Mouse (Mus musculus) liver, embryonic 13.5 days (tissue): Measurements from ENCODE around the gene Nolc1. TPM values are rescaled to one million over a fixed set of nuclear protein-coding genes. Genes with fewer than 3 reads are reported as not detected.
A peak's percentile ranks its signal among the peaks of the same experiment; 100 is the strongest.

Source experiments
- ATAC-seq: fragments of 200-750 bp; cut with Nextera tagmentation; 2 replicates; pipeline ENCODE4 v1.8.0; 2017; ENCODE audit warnings: low read depth, mild to moderate bottlenecking, moderate number of reproducible peaks, moderate library complexity
- DNase-seq: peaks from one replicate; pipeline ENCODE4 v3.0.0; 2022
- H3K27ac ChIP-seq: fragments of 300-500 bp; sonication (generic); 2 replicates; pipeline ENCODE4 v1.5.1; 2015; ENCODE audit warnings: moderate library complexity, mild to moderate bottlenecking, inconsistent platforms
- H3K27me3 ChIP-seq: fragments of 300-500 bp; sonication (generic); 2 replicates; pipeline ENCODE4 v1.6.1; 2015; ENCODE audit warnings: mild to moderate bottlenecking, inconsistent platforms
- H3K36me3 ChIP-seq: fragments of 300-500 bp; sonication (generic); 2 replicates; pipeline ENCODE4 v1.6.1; 2015; ENCODE audit warnings: mild to moderate bottlenecking, inconsistent platforms
- H3K4me1 ChIP-seq: fragments of 300-500 bp; sonication (generic); replicated peaks from 2 replicates; pipeline ENCODE4 v1.6.1; 2015; ENCODE audit warnings: inconsistent platforms
- H3K4me2 ChIP-seq: fragments of 300-500 bp; sonication (generic); 2 replicates; pipeline ENCODE4 v1.6.1; 2015; ENCODE audit warnings: inconsistent platforms, mild to moderate bottlenecking, moderate library complexity
- H3K4me3 ChIP-seq: fragments of 300-500 bp; sonication (generic); replicated peaks from 2 replicates; pipeline ENCODE4 v1.5.1; 2015; ENCODE audit warnings: mild to moderate bottlenecking, inconsistent platforms
- H3K9ac ChIP-seq: fragments of 300-500 bp; sonication (generic); 2 replicates; pipeline ENCODE4 v1.6.1; 2015; ENCODE audit warnings: mild to moderate bottlenecking, inconsistent platforms
- H3K9me3 ChIP-seq: fragments of 300-500 bp; sonication (generic); replicated peaks from 2 replicates; pipeline ENCODE4 v1.6.1; 2016; ENCODE audit warnings: inconsistent platforms
- WGBS: fragments of 180-500 bp; shearing (Covaris S2); methylation state at CpG from one replicate; pipeline ENCODE4 v1.1.7; 2015; ENCODE audit not compliant: insufficient replicate concordance; 5-methylcytosine and 5-hydroxymethylcytosine counted together
- polyA plus RNA-seq: library from polyadenylated mRNA; unstranded; fragments of >200 nt; fragmentation: Nextera tagmentation; extraction: Ambion mirVana; gene quantifications from 2 replicates; pipeline ENCODE4 v1.2.1, GENCODE M21; 2015

Nolc1 gene
- polyA plus RNA-seq, 1 experiment from 2014 or later, result 105 TPM

DNA sequence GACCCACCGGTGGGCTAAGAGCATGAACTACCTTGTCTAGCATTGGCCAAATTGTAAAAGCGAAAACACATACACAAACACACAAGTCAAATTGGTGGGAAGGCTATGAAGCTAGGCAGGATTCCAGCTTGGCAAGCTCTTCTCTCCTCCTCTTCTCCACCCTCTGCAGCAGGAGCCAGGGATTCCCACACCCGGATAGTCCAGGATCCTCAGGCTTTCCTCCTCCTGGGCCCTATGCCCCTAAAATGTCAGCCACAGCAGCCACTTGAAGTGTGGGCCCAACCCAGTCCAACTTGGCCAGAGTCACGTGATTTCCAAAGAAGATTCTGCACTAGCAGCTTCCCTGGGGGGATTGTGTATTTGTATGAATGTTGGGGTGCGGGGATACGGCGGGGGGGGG lies 32.3 kb upstream of the Nolc1 start:
- ATAC-seq (no peak), DNase-seq (no peak)
- peak overlapping the region; percentile 98 for H3K9ac ChIP-seq
- H3K27ac ChIP-seq, result peak overlapping the region; percentile 96
- WGBS, result 62% methylated on average over 7 of the region's 7 CpGs
- H3K27me3 ChIP-seq, result peaks cover 23% of the 10 kb centered on the region
- H3K4me3 ChIP-seq, result peak overlapping the region; percentile 88
- H3K4me1 ChIP-seq, result peaks cover 85% of the 10 kb centered on the region
- peak overlapping the region; percentile 99 for H3K4me2 ChIP-seq
- no peaks in the 10 kb centered on the region for H3K36me3 ChIP-seq
- H3K9me3 ChIP-seq, result no peaks in the 10 kb centered on the region

GRCm38 (mm10) chr19:46044271-46044992 lies 31.2 kb upstream of the Nolc1 start, which contains the start of gene Pprc1:
Gene Pprc1, plus strand, starts transcription at chr19:46044886.
- peak within 1 kb of the TSS; percentile 98 for H3K9ac ChIP-seq
- H3K4me1 ChIP-seq, result peaks cover 80% of the 10 kb centered on the region
- H3K27me3 ChIP-seq, result peaks cover 23% of the 10 kb centered on the region
- peak within 1 kb of the TSS; percentile 88 for H3K4me3 ChIP-seq
- under 1% methylated on average over 34 of the region's 34 CpGs for WGBS
- H3K9me3 ChIP-seq, result no peaks in the 10 kb centered on the region
- H3K4me2 ChIP-seq, result peak within 1 kb of the TSS; percentile 99
- ATAC-seq (no peak; the same call in 1 of the 2 replicates), DNase-seq (no peak)
- H3K36me3 ChIP-seq, result no peaks in the 10 kb centered on the region
- peak within 1 kb of the TSS; percentile 96 for H3K27ac ChIP-seq

GRCm38 (mm10) chr19:46044993-46045695 lies 30.5 kb upstream of the Nolc1 start, which contains the start of gene Ldb1:
Gene Ldb1, minus strand, starts transcription at chr19:46045214.
- peak within 1 kb of the TSS; percentile 99 for H3K4me2 ChIP-seq
- peaks cover 23% of the 10 kb centered on the region for H3K27me3 ChIP-seq
- ATAC-seq (peak; percentile 68), DNase-seq (peak; percentile 68)
- under 1% methylated on average over 83 of the region's 84 CpGs for WGBS
- H3K9me3 ChIP-seq, result no peaks in the 10 kb centered on the region
- no peaks in the 10 kb centered on the region for H3K36me3 ChIP-seq
- peak within 1 kb of the TSS; percentile 96 for H3K27ac ChIP-seq
- peaks cover 75% of the 10 kb centered on the region for H3K4me1 ChIP-seq
- H3K4me3 ChIP-seq, result peak within 1 kb of the TSS; percentile 88
- H3K9ac ChIP-seq, result peak within 1 kb of the TSS; percentile 98

DNA sequence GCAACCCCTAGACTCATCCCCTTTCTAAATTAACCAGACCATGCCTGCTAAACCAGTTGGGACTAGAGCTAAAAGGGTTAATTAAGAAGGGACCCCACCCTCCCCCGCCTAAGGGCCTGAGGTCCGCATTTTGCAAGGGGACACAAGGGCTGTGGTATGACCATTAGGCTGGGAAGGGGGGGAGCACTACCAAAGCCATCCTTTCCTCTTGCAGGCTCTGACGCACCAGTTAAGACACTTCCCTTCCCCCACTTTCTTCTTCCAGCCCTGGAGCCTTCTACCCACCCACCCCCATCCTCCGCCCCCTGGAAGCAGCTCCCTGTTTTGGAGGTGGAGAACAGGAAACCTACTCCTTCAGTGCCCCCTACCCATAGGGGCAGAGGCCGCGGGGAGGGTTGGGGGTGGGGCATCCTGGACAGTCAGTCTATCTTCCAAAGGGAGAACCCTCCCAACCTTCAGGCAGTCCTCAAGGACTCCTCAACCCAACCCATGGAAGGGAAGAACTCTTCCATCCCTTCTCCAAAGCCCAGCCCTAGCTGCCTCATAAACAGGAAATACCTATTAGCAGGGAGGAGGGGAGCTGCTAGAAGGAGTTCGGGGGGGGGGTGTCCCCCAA lies 29.9 kb upstream of the Nolc1 start:
- peak; percentile 5 for ATAC-seq
- no peak for DNase-seq
- 2% methylated on average over 7 of the region's 7 CpGs for WGBS
- Histone ChIP-seq H3K9me3 (no peaks in the 10 kb centered on the region), H3K9ac (peak overlapping the region; percentile 98), H3K27ac (peak overlapping the region; percentile 96), H3K4me2 (peak overlapping the region; percentile 99), H3K36me3 (no peaks in the 10 kb centered on the region), H3K4me1 (peaks cover 71% of the 10 kb centered on the region), H3K4me3 (peak overlapping the region; percentile 88), H3K27me3 (peaks cover 23% of the 10 kb centered on the region)

DNA sequence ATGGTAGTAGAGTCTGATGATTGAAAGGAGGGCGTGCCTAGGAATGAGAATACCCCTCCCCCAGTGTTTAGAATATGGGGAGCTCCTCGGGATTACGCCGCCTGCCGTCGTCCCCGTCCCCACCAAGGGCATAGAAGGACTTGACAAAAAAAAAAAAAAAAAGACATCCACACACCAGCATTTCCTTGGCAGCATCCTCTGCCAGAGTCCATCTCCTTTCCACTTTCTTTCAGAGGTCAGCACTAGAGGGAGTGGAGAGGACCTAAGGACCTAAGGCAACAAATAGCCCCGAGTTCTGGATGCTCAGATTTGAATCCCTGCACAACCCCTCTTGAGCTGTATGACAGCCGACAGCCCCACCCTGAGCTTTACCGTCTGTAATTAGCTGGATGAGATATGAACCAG lies 29.0 kb upstream of the Nolc1 start:
- H3K27me3 ChIP-seq, result peaks cover 23% of the 10 kb centered on the region
- peak overlapping the region; percentile 88; the same call in 1 of the 2 replicates for H3K4me3 ChIP-seq
- DNase-seq, result no peak

GRCm38 (mm10) chr19:46047426-46047825 lies 28.2 kb upstream of the Nolc1 start:
- no peaks in the 10 kb centered on the region for H3K36me3 ChIP-seq
- no peak for ATAC-seq
- H3K4me3 ChIP-seq, result no peak overlapping the region
- no peak overlapping the region for H3K27ac ChIP-seq
- peaks cover 23% of the 10 kb centered on the region for H3K27me3 ChIP-seq
- no peak overlapping the region for H3K9ac ChIP-seq
- no peak overlapping the region for H3K4me2 ChIP-seq
- no peaks in the 10 kb centered on the region for H3K9me3 ChIP-seq
- DNase-seq, result no peak
- 76% methylated on average over 2 of the region's 2 CpGs for WGBS
- peaks cover 55% of the 10 kb centered on the region for H3K4me1 ChIP-seq

More for the DNA sequence above, 29.0 kb upstream of the Nolc1 start:
- Histone ChIP-seq H3K9me3 (no peaks in the 10 kb centered on the region), H3K27ac (no peak overlapping the region), H3K36me3 (no peaks in the 10 kb centered on the region), H3K4me1 (peaks cover 63% of the 10 kb centered on the region), H3K9ac (no peak overlapping the region), H3K4me2 (peak overlapping the region; percentile 99)
- 5% methylated on average over 10 of the region's 10 CpGs for WGBS
- no peak for ATAC-seq

DNA sequence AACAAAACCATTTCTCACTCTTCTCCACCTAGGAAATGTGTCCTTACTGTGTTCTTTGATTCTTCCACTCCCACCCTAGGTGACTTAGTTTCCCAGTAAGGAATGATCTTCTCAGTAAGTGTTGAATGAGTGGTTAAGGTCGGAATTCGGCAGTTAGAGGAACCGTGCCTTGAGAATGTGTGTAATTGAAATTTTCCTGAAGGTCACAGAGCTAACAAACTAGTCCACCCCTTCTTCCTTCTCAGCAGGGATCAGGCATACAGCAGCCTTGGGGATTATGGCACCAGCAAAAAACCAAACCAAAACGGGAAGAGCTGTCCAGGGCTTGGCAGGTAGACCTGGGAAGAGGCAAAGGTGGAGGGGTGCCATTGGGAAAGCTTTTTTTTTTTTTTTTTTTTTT lies 26.5 kb upstream of the Nolc1 start:
- 71% methylated on average over 4 of the region's 4 CpGs for WGBS
- Histone ChIP-seq H3K27me3 (peaks cover 23% of the 10 kb centered on the region), H3K9me3 (no peaks in the 10 kb centered on the region)

DNA sequence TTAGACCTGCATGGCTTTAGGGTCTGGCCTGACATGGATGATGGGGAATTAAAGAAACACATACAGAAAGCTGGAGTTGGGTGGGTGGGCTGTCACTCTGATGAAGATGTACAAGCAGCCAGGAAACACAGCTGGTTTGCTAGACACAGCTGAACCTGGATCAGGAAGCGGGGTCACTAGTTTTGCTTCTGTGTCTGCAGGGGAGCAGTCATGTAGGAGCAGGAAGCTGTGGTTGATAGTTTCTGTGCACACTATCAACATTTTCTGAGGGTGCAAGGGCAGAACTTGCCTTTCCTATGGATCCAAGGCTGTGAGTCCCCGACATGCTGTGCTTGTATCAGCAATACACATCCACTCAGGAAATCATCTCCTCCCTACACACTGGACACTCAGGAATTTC lies 25.2 kb upstream of the Nolc1 start:
- ATAC-seq, result no peak
- H3K27ac ChIP-seq, result no peak overlapping the region
- 36% methylated on average over 2 of the region's 2 CpGs for WGBS

More for the DNA sequence above, 26.5 kb upstream of the Nolc1 start:
- Histone ChIP-seq H3K4me3 (no peak overlapping the region), H3K4me2 (no peak overlapping the region), H3K36me3 (no peaks in the 10 kb centered on the region), H3K27ac (no peak overlapping the region), H3K9ac (no peak overlapping the region), H3K4me1 (peaks cover 45% of the 10 kb centered on the region)
- DNase-seq (no peak), ATAC-seq (no peak)

DNA sequence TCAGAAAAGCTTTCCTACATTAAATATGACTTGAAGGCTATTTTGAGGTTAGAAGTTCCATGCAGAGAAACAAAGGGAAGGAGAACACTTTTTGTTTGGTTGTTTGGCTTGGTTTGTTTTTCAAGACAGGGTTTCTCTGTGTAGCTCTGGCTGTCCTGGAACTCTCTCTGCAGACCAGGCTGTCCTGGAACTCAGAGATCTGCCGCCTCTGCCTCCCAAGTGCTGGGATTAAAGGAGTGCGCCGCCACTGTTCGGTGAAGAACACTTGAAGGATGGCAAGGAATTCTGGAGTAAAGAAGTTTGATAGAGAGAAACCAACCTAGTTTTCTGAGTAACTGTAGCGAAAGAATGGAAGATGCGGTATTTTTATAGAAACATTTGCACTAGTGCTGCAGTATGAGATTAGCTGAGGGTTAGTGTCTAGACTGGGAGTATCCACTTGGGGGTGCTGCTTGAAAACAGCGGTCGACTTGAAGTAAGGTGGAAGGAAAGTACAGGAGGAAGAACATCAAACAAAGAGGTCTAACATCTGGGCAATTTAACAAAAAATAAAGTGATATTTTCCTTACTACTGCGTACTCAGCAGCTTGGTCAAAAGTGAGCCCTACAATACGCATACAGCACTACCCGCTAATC lies 19.8 kb upstream of the Nolc1 start:
- Histone ChIP-seq H3K36me3 (peaks cover 6% of the 10 kb centered on the region), H3K4me2 (peak overlapping the region; percentile 98), H3K9me3 (0 out of 2 replicates have a peak, but pooled peaks cover 4% of the 10 kb centered on the region), H3K4me1 (peaks cover 48% of the 10 kb centered on the region), H3K4me3 (peak overlapping the region; percentile 94), H3K27ac (peak overlapping the region; percentile 94), H3K27me3 (no peaks in the 10 kb centered on the region), H3K9ac (peak overlapping the region; percentile 95)
- peak; percentile 77 for ATAC-seq
- DNase-seq, result no peak
- 5% methylated on average over 11 of the region's 11 CpGs for WGBS

More for the DNA sequence above, 25.2 kb upstream of the Nolc1 start:
- no peaks in the 10 kb centered on the region for H3K9me3 ChIP-seq
- peaks cover 20% of the 10 kb centered on the region for H3K27me3 ChIP-seq
- no peak overlapping the region for H3K4me2 ChIP-seq
- peaks cover 32% of the 10 kb centered on the region for H3K4me1 ChIP-seq
- no peaks in the 10 kb centered on the region for H3K36me3 ChIP-seq
- DNase-seq, result no peak
- no peak overlapping the region for H3K4me3 ChIP-seq
- no peak overlapping the region for H3K9ac ChIP-seq

DNA sequence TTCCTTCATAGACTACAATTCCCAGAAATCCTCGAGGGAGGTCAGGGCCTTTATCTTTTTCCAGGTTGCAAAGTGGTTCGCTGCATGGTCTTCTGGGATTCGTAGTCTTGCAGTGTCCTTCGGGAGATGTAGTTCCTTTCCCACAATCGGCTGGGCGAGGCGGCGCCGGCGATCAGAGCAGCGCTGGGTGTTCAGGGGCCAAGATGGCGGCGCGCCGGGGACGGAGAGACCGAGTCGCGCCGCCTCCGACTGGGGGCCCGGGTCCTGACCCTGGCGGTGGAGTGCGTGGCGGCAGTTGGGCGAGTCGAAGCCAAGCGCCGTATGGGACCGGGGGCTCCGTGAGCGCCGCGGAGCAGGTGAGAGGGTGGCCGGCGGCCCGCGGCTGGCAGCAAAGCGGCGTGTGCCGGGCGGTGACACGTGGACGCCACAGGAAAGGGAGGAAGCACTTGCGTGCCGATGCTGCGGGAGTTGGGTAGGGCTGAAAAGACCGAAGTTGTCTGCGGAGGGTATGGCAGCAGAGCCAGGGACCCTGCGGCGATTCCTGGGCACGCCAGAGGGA lies 19.2 kb upstream of the Nolc1 start:
- peak overlapping the region; percentile 94 for H3K4me3 ChIP-seq
- peak overlapping the region; percentile 94 for H3K27ac ChIP-seq
- no peaks in the 10 kb centered on the region for H3K27me3 ChIP-seq
- ATAC-seq (peak; percentile 92), DNase-seq (peak; percentile 91)
- peaks cover 11% of the 10 kb centered on the region for H3K36me3 ChIP-seq
- WGBS, result under 1% methylated on average over 52 of the region's 52 CpGs
- peak overlapping the region; percentile 98 for H3K4me2 ChIP-seq
- H3K9me3 ChIP-seq, result 0 out of 2 replicates have a peak, but pooled peaks cover 4% of the 10 kb centered on the region
- peaks cover 54% of the 10 kb centered on the region for H3K4me1 ChIP-seq
- H3K9ac ChIP-seq, result peak overlapping the region; percentile 95
